Mouse (Mus musculus): ENCODE data around the gene Echdc3.

DNA sequence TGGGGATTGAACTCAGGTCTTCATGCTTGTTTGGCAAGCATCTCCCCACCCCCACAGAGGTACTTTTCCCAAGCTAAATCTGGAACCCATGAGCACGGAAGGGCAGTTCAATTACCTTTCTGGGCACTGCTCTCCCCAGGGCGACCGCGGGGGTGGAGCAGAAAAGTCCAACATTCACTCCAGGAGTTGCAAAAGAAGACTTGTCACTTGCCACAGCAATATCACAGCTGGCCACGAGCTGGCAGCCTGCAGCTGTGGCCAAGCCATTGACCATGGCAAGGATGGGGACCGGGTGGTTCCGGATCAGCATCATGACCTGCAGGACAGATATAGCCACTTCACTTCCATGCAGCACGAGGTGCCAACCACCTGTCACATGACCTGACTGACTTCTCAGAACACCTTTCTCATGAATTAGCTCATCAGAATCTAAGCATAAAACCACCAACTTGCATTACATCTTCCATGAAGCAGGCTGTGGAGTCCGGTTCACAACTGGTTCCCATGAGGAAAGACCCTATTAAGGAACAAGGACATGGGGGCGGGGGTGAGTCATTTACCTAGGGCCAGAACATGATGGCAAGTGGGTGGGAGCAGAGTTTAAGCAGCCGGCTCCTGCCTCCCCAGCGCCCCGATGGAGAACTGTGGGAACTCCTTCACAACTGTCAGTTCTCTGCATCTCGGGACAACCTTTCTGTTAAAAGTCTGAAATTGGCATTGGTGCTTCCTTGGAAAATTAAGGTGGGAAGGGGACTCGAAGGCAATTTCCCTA, 17.2 kb downstream of the Echdc3 start:
- TF ChIP-seq EP300 (IDR thresholded peaks at IDR 0.05; ENCODE audit: low read depth) (no peak), CTCF (IDR thresholded peaks at IDR 0.05; ENCODE audit: low read depth) (no peak)

Measured in heart, postnatal 0 days (tissue).